Mouse (Mus musculus): ENCODE data around the gene Cacna1c.
"Not testable (repeated sequence)": the region's sequence is repeated elsewhere in the genome, so short reads cannot be mapped to it uniquely, and the experiment has no call there.

Cacna1c gene

GRCm38 (mm10) chr6:119206006-119206405 is 9.8 kb upstream of the Cacna1c start:
- not testable (repeated sequence) for DNase-seq (ENCODE audit: low spot score)

DNA sequence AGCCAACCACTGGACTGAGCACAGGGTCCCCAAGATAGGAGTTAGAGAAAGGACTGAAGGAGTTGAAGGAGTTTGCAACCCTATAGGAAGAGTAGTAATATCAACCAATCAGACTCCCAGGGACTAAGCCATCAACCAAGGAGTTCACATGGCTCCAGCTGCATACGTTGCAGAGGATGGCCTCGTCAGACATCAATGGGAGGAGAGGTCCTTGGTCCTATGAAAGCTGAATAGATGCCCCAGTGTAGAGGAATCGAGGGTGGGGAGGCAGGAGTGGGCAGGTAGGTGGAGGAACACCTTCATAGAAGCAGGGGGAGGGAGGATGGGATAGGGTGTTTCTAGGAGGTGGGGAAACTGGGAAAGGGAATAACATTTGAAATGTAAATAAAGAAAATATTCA is 8.7 kb upstream of the Cacna1c start:
- DNase-seq (ENCODE audit: low spot score): no peak

DNA sequence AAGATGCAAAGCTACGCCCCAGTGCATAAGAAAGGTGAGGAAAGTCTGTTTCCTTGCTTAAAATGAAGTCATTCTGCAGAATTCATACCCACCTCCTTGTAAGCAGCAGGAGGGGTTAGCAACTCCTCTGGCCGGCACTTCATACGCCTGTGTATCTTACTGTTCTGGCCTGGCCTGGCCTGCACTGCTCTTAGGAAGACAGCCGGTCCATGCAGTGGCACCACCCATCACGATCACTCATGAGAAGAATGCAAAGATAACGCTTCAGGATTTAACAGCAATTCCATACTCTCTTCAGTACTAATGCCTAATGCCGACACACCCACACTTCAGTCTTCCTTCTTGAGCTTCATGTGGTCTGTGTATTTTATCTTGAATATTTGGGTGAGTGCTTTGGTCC is 8.1 kb upstream of the Cacna1c start:
- no peak for DNase-seq (ENCODE audit: low spot score)

GRCm38 (mm10) chr6:119201575-119201974 is 5.4 kb upstream of the Cacna1c start:
- no peak for DNase-seq (ENCODE audit: low spot score)

DNA sequence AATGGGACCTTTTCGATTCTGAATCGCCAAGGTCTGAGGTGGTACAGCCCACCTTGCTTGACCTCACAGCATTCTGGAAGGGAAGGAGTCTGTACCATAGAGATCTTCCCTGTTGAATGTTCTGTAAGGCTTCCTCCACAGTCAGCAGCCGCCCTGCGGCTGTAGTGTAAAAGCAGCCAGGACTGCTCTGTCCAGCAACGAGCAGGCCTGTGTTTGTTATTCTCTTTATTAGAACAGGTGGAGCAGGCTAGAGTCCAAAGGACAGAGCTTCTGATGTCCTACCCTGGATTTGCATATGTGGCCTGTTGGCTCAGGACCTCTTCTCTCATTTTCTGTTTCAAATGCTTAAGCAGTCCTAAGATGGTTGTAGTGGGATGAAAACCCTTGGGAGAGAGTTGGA is 4.1 kb upstream of the Cacna1c start:
- no peak for DNase-seq (ENCODE audit: low spot score)

GRCm38 (mm10) chr6:119199274-119199879 is 3.2 kb upstream of the Cacna1c start:
- DNase-seq (ENCODE audit: low spot score): no peak

- no peak for DNase-seq (ENCODE audit: low spot score)
These were observed 2.5 kb upstream of the Cacna1c start for GRCm38 (mm10) chr6:119198534-119199273.

GRCm38 (mm10) chr6:119194601-119195000 is 1.6 kb downstream of the Cacna1c start:
- DNase-seq (ENCODE audit: low spot score): no peak

DNA sequence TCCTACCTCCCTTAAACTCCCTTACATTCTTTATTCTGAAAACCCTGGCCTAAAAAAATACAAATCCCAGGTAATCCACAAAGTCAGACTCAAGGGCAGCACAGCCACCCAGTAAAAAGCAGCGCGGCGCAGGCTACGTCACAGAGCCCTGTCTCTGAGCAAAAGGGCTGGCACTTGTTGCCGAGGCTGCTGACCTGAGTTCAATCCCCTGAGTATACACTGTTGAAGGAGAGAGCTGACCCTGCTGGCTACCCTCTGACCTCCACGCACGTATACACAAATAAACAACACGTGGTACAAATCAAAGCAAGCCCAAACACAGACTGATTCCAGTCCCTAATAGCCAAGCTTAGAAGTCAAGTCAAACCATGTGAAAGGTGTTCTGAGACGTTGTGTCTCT is 2.1 kb downstream of the Cacna1c start:
- DNase-seq (ENCODE audit: low spot score): no peak

DNA sequence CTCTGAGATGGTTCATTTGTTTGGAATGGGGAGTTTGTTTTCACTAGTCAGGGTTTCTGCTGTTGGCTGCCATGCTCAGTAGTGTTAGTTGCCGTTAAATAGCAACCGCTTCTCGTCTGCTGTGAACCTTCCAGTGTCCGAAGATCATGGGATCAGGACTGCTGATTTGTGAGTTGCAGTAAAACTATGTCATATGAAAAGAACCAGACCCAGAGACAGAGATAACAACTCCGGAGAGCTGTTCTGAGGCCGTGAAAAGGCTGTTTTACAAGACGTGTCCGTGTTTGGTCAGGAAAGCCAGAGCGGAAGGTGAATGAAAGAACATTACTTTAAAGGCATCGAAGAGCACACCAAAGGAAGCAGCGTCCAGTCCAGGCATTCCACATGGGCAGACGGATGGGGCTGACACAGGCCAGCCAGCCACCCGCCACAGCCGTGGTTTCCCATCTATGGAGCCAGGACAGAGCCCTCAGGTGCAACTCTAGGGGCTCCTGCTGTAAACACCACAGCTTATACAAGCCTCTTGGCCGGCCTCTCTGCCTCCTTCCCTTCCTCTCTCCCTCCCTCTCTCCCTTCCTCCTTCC is 2.6 kb downstream of the Cacna1c start:
- no peak for DNase-seq (ENCODE audit: low spot score)

- DNase-seq (ENCODE audit: low spot score): no peak
These were observed 4.7 kb downstream of the Cacna1c start for GRCm38 (mm10) chr6:119191478-119191877.

DNA sequence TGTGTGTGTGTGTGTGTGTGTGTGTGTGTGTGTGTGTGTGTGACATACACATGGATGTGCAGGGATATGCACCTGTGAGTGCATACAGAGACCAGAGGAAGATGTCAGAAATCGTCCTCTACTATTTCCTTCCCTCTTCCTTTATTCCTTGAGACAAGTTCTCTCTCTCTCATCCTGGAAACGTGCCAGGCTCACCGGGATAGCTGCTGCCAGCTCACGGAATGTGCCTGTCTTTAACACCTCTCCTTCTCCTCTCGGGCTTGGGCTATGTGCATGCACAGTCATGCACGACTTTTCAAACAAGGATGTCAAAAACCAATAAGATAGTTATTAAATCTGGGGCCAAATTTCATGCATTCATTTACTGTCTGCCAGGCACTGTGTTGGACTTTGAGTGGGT is 8.6 kb downstream of the Cacna1c start:
- no peak for DNase-seq (ENCODE audit: low spot score)

GRCm38 (mm10) chr6:119186658-119187057 is 9.6 kb downstream of the Cacna1c start:
- no peak for DNase-seq (ENCODE audit: low spot score)

DNA sequence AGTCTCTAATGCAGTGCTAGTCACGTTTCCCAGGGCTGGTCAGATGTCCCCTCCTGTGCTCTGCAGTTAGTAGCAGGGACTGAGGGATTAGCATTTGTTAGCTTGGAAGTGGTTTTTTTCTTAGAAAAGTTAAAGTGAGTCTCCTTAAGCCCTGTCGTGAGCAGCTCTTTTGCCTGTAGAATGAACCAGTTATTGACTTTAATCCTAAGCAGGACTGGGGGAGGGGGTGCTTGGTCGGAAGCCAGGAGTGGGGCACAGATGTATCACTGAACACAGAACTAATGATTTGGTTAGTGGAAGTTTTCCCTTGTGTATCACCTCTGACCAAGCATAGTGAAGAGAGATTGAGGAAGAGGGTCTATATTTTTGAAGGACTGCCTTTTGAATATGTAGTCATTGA is 12.4 kb downstream of the Cacna1c start:
- no peak for DNase-seq (ENCODE audit: low spot score)

- no peak for DNase-seq (ENCODE audit: low spot score)
These were observed 14.0 kb downstream of the Cacna1c start for GRCm38 (mm10) chr6:119182211-119182610.

- DNase-seq (ENCODE audit: low spot score): no peak
These were observed 16.0 kb downstream of the Cacna1c start for GRCm38 (mm10) chr6:119180188-119180587.

DNA sequence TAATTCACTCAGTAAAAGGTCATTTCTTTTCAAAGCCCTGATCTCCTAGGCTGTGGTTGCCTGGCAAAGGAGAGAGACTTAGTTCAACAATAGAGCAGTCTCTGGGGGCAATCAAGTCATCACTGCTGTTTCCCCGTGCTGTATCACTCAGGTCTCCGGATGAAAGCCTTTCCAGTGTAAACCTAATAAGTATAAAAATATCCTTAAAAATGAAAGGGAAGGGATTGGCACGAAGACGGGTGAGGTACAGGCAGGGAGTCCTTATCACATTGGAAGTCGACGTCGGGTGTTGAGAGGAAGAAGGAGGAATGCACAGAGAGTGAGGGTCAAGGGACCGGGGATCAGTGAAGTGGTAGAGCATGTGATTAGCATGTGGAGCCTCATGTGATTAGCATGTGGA is 19.1 kb downstream of the Cacna1c start:
- no peak for DNase-seq (ENCODE audit: low spot score)

GRCm38 (mm10) chr6:119176103-119176502 is 20.1 kb downstream of the Cacna1c start:
- DNase-seq (ENCODE audit: low spot score): no peak

GRCm38 (mm10) chr6:119175078-119175853 is 21.0 kb downstream of the Cacna1c start, which contains the start of gene Dcp1b:
TSS of gene Dcp1b (plus strand) at chr6:119175253.
- peak; percentile 69 for DNase-seq (ENCODE audit: low spot score)

DNA sequence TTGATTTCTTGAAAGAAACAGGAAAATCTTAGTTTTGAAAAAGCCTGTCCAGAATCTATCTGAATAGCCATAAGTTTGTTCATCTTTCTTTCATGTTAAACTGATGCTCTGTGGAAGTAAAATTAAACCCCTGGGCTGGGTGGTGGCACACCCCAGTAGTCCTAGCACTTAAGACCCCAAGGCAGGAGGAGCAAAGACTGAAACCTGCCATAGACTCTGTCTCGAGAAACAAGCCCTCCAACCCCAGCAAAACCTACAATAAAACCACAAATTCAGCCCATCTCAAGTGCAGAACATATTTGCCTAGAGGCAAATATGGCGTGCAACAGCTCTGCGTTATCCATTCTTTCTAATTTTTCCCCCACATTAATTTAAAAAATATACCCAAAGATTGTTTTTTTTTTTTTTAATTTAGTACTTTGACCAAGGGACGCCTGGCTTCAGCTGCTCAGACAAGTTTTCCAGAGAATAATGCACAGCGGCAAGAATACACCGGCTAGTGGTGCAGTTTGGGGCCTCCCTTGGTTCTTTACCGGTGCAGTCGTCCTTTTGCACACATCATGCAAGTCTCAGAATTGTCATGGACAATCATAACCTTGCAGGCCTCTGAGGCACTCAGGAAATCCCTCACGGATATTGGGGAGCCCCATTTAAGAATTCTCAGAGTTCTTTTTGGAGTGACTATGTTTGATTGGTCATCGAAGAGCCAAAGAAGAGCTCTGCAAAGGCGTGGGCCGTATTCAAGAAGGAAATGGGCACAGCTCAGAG is 21.7 kb downstream of the Cacna1c start:
- no peak for DNase-seq (ENCODE audit: low spot score)

- no peak for DNase-seq (ENCODE audit: low spot score)
These were observed 30.5 kb downstream of the Cacna1c start for GRCm38 (mm10) chr6:119165677-119166076.

DNA sequence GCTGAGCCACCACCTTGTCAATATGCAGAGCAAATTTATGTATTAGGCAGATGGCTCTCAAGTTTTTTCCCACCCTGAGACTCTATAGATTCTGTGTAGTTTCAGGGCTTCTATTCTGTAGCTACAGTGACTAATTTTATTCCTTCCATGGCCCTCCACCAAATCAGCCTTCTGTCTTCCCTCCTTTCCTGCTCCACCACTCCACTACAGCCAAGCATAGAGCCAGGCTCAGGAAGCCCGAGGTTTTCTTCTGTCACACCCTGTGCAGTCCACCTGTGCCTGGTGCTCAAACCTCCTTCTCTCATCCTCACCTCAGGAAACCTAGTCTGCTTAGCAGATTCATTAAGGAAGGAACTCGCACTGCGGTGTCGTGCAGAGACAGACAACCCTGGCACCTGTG is 51.1 kb downstream of the Cacna1c start:
- DNase-seq (ENCODE audit: low spot score): no peak
